Mouse (Mus musculus) embryonic facial prominence, embryonic 12.5 days (tissue): ENCODE measurements around the gene Dync2h1. TPM values are rescaled to one million over a fixed set of nuclear protein-coding genes. Genes with fewer than 3 reads are reported as not detected.
"Not testable (repeated sequence)": the region's sequence is repeated elsewhere in the genome, so short reads cannot be mapped to it uniquely, and the experiment has no call there.

ENCODE experiments used
- ATAC-seq: fragments of 200-750 bp; cut with Nextera tagmentation; 2 replicates; pipeline ENCODE4 v1.8.0; 2017; ENCODE audit not compliant: insufficient number of reproducible peaks, insufficient read depth, low FRiP score, low TSS enrichment
- H3K27ac ChIP-seq: fragments of 300-500 bp; sonication (generic); 2 replicates; pipeline ENCODE4 v1.5.1; 2016; ENCODE audit warnings: mild to moderate bottlenecking
- H3K27me3 ChIP-seq: fragments of 300-500 bp; sonication (generic); 2 replicates; pipeline ENCODE4 v1.6.1; 2016; ENCODE audit warnings: mild to moderate bottlenecking, moderate library complexity
- H3K36me3 ChIP-seq: fragments of 300-500 bp; sonication (generic); 2 replicates; pipeline ENCODE4 v1.6.1; 2016; ENCODE audit warnings: mild to moderate bottlenecking
- H3K4me1 ChIP-seq: fragments of 300-500 bp; sonication (generic); 2 replicates; pipeline ENCODE4 v1.6.1; 2016
- H3K4me2 ChIP-seq: fragments of 300-500 bp; sonication (generic); replicated peaks from 2 replicates; pipeline ENCODE4 v1.6.1; 2016; ENCODE audit warnings: mild to moderate bottlenecking, moderate library complexity
- H3K4me3 ChIP-seq: fragments of 300-500 bp; sonication (generic); 2 replicates; pipeline ENCODE4 v1.5.1; 2016; ENCODE audit warnings: mild to moderate bottlenecking
- H3K9ac ChIP-seq: fragments of 300-500 bp; sonication (generic); 2 replicates; pipeline ENCODE4 v1.6.1; 2016; ENCODE audit warnings: mild to moderate bottlenecking, moderate library complexity
- H3K9me3 ChIP-seq: fragments of 300-500 bp; sonication (generic); 2 replicates; pipeline ENCODE4 v1.6.1; 2016; ENCODE audit warnings: mild to moderate bottlenecking, moderate library complexity
- WGBS: fragments of 180-500 bp; shearing (Covaris S2); methylation state at CpG from one replicate; pipeline ENCODE4 v1.1.7; 2016; 5-methylcytosine and 5-hydroxymethylcytosine counted together
- polyA plus RNA-seq: library from polyadenylated mRNA; unstranded; fragments of >200 nt; fragmentation: Nextera tagmentation; extraction: Ambion mirVana; gene quantifications from 2 replicates; pipeline ENCODE4 v1.2.1, GENCODE M21; 2016

Dync2h1 gene
- polyA plus RNA-seq, result 22.8 and 24.9 TPM in 2 replicates

DNA sequence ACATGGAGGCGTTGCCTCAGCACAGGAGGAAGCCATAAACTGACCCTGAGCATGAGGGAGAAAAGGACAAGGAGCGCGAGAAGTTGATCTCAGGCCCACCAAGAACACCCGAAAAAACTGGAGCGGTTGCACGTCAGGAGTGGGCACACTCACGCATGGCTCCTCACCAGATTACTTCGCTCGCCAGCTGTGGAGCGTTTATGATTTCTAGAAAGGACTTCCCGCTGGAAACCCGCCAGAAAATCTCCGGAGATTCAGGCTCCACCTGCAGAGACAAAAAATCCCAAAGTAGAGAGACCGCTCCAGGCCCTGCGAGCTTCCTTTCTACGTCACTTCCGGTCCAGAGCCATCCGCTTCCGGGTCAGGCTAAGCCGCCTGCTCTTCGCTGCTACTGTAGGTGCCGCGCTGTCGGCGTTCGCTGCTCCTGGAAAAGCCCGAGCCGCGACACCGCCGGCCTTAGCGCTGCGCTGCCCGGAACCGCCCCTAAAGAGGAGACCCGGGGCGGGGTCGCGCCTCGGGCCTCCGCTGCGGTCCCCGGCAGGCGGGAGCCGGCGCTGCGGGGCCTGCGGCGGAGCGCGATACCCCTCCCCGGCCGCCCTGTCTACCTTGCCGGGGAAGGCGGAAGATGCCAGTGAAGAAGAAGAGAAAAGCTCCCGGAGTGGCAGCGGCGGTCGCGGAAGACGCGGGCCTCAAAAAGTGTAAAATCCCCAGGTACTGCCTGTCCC lies at the start of gene Dync2h1, which contains the start of gene Dcun1d5:
Dync2h1 (minus strand) TSS at position 275 of the 725 bp plus-strand sequence.
Dcun1d5 (plus strand) TSS at position 349 of the 725 bp plus-strand sequence.
- Histone ChIP-seq H3K4me3 (peak within 1 kb of the TSS; percentile 84), H3K4me1 (peaks cover 8% of the 10 kb centered on the region), H3K27me3 (no peaks in the 10 kb centered on the region), H3K4me2 (peak within 1 kb of the TSS; percentile 75), H3K36me3 (0 out of 2 replicates have a peak, but pooled peaks cover 3% of the 10 kb centered on the region), H3K27ac (peak within 1 kb of the TSS; percentile 93), H3K9me3 (no peaks in the 10 kb centered on the region), H3K9ac (peak within 1 kb of the TSS; percentile 87)
- ATAC-seq, result peak; percentile 99
- under 1% methylated on average over 61 of the region's 62 CpGs for WGBS

GRCm38 (mm10) chr9:7221460-7221859 lies 37.2 kb upstream of the Dync2h1 start:
- 80% methylated on average over 7 of the region's 7 CpGs for WGBS
- H3K27me3 ChIP-seq, result no peaks in the 10 kb centered on the region
- no peaks in the 10 kb centered on the region for H3K9me3 ChIP-seq
- H3K9ac ChIP-seq, result no peak overlapping the region
- no peak overlapping the region for H3K4me3 ChIP-seq
- H3K27ac ChIP-seq, result no peak overlapping the region
- no peaks in the 10 kb centered on the region for H3K4me1 ChIP-seq
- no peak overlapping the region for H3K4me2 ChIP-seq
- H3K36me3 ChIP-seq, result no peaks in the 10 kb centered on the region
- no peak for ATAC-seq

GRCm38 (mm10) chr9:7221024-7221423 lies 36.8 kb upstream of the Dync2h1 start:
- ATAC-seq, result no peak
- no peaks in the 10 kb centered on the region for H3K27me3 ChIP-seq
- no peak overlapping the region for H3K27ac ChIP-seq
- no peak overlapping the region for H3K9ac ChIP-seq
- no peaks in the 10 kb centered on the region for H3K4me1 ChIP-seq
- 89% methylated on average over 5 of the region's 5 CpGs for WGBS
- no peaks in the 10 kb centered on the region for H3K36me3 ChIP-seq
- no peaks in the 10 kb centered on the region for H3K9me3 ChIP-seq
- no peak overlapping the region for H3K4me2 ChIP-seq
- H3K4me3 ChIP-seq, result no peak overlapping the region

DNA sequence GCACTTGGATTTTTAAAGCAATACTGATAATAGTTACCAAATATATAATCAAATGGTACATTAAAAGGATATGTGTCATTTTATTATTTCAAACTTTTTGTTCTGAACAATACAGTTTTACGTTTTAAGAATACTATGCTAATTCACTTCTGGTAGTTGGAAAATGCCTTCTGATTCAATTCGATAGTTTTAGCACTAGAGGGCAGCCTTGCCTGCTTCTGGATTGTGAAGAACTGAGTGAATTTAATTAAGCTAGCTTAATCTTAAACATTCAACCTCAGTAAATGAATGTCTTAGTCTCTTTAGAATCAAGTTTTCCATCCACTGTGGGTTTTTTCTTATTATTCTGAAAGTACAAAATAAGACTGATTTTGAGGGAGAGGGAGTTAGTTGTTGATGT lies 32.0 kb upstream of the Dync2h1 start:
- Histone ChIP-seq H3K4me2 (no peak overlapping the region), H3K9ac (no peak overlapping the region), H3K27ac (no peak overlapping the region), H3K9me3 (no peaks in the 10 kb centered on the region), H3K4me3 (no peak overlapping the region), H3K4me1 (no peaks in the 10 kb centered on the region), H3K36me3 (peaks cover 10% of the 10 kb centered on the region), H3K27me3 (no peaks in the 10 kb centered on the region)
- no peak for ATAC-seq
- 49% methylated on average over 2 of the region's 2 CpGs for WGBS

DNA sequence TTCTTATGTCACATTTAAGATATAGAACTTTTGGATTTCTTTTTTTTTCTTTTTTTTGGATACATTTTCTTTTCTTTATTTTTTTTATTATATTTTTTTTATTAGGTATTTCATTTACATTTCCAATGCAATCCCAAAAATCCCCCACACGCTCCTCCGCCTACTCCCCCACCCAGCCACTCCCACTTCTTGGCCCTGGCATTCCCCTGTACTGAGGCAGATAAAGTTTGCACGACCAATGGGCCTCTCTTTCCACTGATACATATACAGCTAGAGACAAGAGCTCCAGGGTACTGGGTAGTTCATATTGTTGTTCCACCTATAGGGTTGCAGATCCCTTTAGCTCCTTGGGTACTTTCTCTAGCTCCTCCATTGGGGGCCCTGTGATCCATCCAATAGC lies 6.4 kb upstream of the Dync2h1 start:
- H3K4me2 ChIP-seq, H3K9me3 ChIP-seq, ATAC-seq, H3K27ac ChIP-seq, H3K4me3 ChIP-seq, H3K4me1 ChIP-seq, H3K9ac ChIP-seq, H3K36me3 ChIP-seq, H3K27me3 ChIP-seq: not testable (repeated sequence)
- WGBS, result 97% methylated on average over 3 of the region's 3 CpGs

GRCm38 (mm10) chr9:7184897-7185291 lies 648 bp upstream of the Dync2h1 start:
- Histone ChIP-seq H3K27me3 (no peaks in the 10 kb centered on the region), H3K9ac (peak overlapping the region; percentile 87), H3K27ac (peak overlapping the region; percentile 93), H3K4me1 (peaks cover 8% of the 10 kb centered on the region), H3K4me2 (peak overlapping the region; percentile 75), H3K9me3 (no peaks in the 10 kb centered on the region), H3K36me3 (peaks cover 3% of the 10 kb centered on the region; the same call in 1 of the 2 replicates), H3K4me3 (peak overlapping the region; percentile 84)
- WGBS, result under 1% methylated on average over 30 of the region's 31 CpGs
- peak; percentile 77 for ATAC-seq

- H3K9me3 ChIP-seq, result no peaks in the 10 kb centered on the region
- 9% methylated on average over 41 of the region's 41 CpGs for WGBS
These were observed 7.3 kb downstream of the Dync2h1 start for GRCm38 (mm10) chr9:7176618-7177610.

GRCm38 (mm10) chr9:7173756-7174155 lies 10.5 kb downstream of the Dync2h1 start:
- ATAC-seq, result no peak

More at GRCm38 (mm10) chr9:7176618-7177610, 7.3 kb downstream of the Dync2h1 start:
- Histone ChIP-seq H3K27ac (peak overlapping the region; percentile 17), H3K9ac (peak overlapping the region; percentile 59), H3K4me1 (no peaks in the 10 kb centered on the region), H3K27me3 (no peaks in the 10 kb centered on the region), H3K4me3 (peak overlapping the region; percentile 56), H3K36me3 (no peaks in the 10 kb centered on the region), H3K4me2 (peak overlapping the region; percentile 79)
- ATAC-seq, result peak; percentile 99

GRCm38 (mm10) chr9:7167339-7167998 lies 16.8 kb downstream of the Dync2h1 start:
- H3K27me3 ChIP-seq, result no peaks in the 10 kb centered on the region
- no peak overlapping the region for H3K4me2 ChIP-seq

More at GRCm38 (mm10) chr9:7173756-7174155, 10.5 kb downstream of the Dync2h1 start:
- Histone ChIP-seq H3K9me3 (no peaks in the 10 kb centered on the region), H3K27ac (no peak overlapping the region), H3K36me3 (0 out of 2 replicates have a peak, but pooled peaks cover 10% of the 10 kb centered on the region), H3K9ac (no peak overlapping the region), H3K4me2 (no peak overlapping the region), H3K27me3 (no peaks in the 10 kb centered on the region), H3K4me1 (no peaks in the 10 kb centered on the region), H3K4me3 (no peak overlapping the region)
- WGBS, result 98% methylated on average over 1 of the region's 1 CpGs

DNA sequence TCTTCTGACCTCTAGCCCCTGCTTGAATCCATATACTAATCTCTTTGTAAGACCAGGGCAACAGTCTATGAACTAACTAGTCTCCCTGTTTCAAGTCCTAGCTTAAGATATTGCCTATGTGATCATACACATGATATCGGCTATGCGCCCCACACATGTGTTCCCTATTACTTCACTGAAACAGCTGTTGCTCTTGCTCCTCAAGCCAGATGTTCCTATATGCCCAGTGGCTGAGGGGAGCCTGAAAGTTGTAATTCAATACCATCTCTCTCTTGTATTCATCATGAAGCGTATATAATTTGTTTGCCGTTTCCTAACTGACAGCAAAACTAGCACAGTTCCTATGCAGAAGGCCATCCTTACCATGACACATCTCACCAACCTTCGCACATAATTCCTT lies 23.6 kb downstream of the Dync2h1 start:
- no peaks in the 10 kb centered on the region for H3K9me3 ChIP-seq
- 40% methylated on average over 5 of the region's 5 CpGs for WGBS
- H3K4me3 ChIP-seq, result no peak overlapping the region
- H3K9ac ChIP-seq, result no peak overlapping the region
- peak; percentile 81 for ATAC-seq
- H3K27me3 ChIP-seq, result no peaks in the 10 kb centered on the region
- H3K27ac ChIP-seq, result no peak overlapping the region
- H3K4me1 ChIP-seq, result 0 out of 2 replicates have a peak, but pooled peaks cover 4% of the 10 kb centered on the region
- no peak overlapping the region for H3K4me2 ChIP-seq
- peaks cover 19% of the 10 kb centered on the region for H3K36me3 ChIP-seq

More at GRCm38 (mm10) chr9:7167339-7167998, 16.8 kb downstream of the Dync2h1 start:
- Histone ChIP-seq H3K9me3 (no peaks in the 10 kb centered on the region), H3K27ac (no peak overlapping the region), H3K9ac (no peak overlapping the region), H3K4me3 (no peak overlapping the region), H3K36me3 (peaks cover 21% of the 10 kb centered on the region), H3K4me1 (no peaks in the 10 kb centered on the region)
- no peak for ATAC-seq
- 86% methylated on average over 6 of the region's 6 CpGs for WGBS

DNA sequence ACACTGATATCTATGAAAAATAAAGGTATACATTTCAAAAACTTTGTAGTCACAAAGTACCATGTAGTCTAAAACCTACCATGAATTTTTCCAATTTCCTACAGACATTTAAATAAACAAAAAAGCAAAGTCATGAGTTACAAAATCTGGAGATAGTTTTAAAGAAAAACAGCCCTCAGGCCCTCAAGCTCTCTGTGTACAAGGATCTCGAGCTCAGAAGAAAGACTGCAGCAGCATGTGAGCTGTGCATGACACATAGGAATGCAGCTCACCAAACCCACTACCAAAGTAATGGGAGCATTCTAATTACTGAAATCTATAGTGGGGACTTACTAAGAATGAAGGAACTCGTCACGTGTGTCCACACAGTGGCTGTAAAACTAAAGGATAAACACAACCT lies 24.5 kb downstream of the Dync2h1 start:
- WGBS, result 42% methylated on average over 3 of the region's 3 CpGs
- peaks cover 19% of the 10 kb centered on the region for H3K36me3 ChIP-seq

More for the DNA sequence above, 24.5 kb downstream of the Dync2h1 start:
- Histone ChIP-seq H3K4me1 (0 out of 2 replicates have a peak, but pooled peaks cover 4% of the 10 kb centered on the region), H3K9me3 (no peaks in the 10 kb centered on the region), H3K9ac (no peak overlapping the region), H3K27me3 (no peaks in the 10 kb centered on the region), H3K4me2 (no peak overlapping the region), H3K27ac (no peak overlapping the region), H3K4me3 (no peak overlapping the region)
- ATAC-seq, result no peak
